Mouse (Mus musculus) urinary bladder, postnatal 25 days (tissue): ENCODE measurements around the gene Vmn1r14.
"Not testable (repeated sequence)": the region's sequence is repeated elsewhere in the genome, so short reads cannot be mapped to it uniquely, and the experiment has no call there.

Experiments used
- DNase-seq: peaks from one replicate; pipeline ENCODE4 v3.0.0; 2022; ENCODE audit warnings: low spot score

Gene Vmn1r14

GRCm38 (mm10) chr6:57231386-57231785 is at the start of gene Vmn1r14:
Gene Vmn1r14, plus strand, starts transcription at chr6:57231686.
- no peak for DNase-seq

GRCm38 (mm10) chr6:57190016-57190415 is 41.5 kb upstream of the Vmn1r14 start:
- not testable (repeated sequence) for DNase-seq

GRCm38 (mm10) chr6:57202990-57203389 is 28.5 kb upstream of the Vmn1r14 start, which contains the start of gene Vmn1r13:
Gene Vmn1r13, plus strand, starts transcription at chr6:57203290.
- not testable (repeated sequence) for DNase-seq

GRCm38 (mm10) chr6:57257652-57258051 is 26.2 kb downstream of the Vmn1r14 start, which contains the start of gene Vmn1r15:
Gene Vmn1r15, plus strand, starts transcription at chr6:57257952.
- no peak for DNase-seq

- no peak for DNase-seq
Observed at GRCm38 (mm10) chr6:57260990-57261389, 29.5 kb downstream of the Vmn1r14 start.

GRCm38 (mm10) chr6:57271881-57272280 is 40.4 kb downstream of the Vmn1r14 start:
- DNase-seq, result no peak

GRCm38 (mm10) chr6:57272517-57272916 is 41.0 kb downstream of the Vmn1r14 start:
- no peak for DNase-seq

GRCm38 (mm10) chr6:57278952-57279351 is 47.5 kb downstream of the Vmn1r14 start:
- no peak for DNase-seq
